Mouse (Mus musculus): Measurements from ENCODE around the gene Pwp1. TPM values are rescaled to one million over a fixed set of nuclear protein-coding genes. Genes with fewer than 3 reads are reported as not detected.
"Not testable (repeated sequence)": the region's sequence is repeated elsewhere in the genome, so short reads cannot be mapped to it uniquely, and the experiment has no call there.

The Pwp1 gene
- 69.1 and 75.5 TPM in 2 replicates for polyA plus RNA-seq (2015; fragmentation: Nextera tagmentation; extraction: Ambion mirVana)

GRCm38 (mm10) chr10:85829085-85829853 lies at the start of gene Pwp1:
Gene Pwp1 (plus strand): TSS chr10:85829494.
- Histone ChIP-seq H3K4me3 (replicated peaks) (peak within 1 kb of the TSS; percentile 57), H3K9ac (replicated peaks) (peak within 1 kb of the TSS; percentile 85), H3K4me2 (replicated peaks) (peak within 1 kb of the TSS; percentile 78), H3K27ac (peak within 1 kb of the TSS; percentile 78)
- ATAC-seq: peak; percentile 97
- H3K4me1 ChIP-seq (replicated peaks); H3K27me3 ChIP-seq; H3K36me3 ChIP-seq; H3K9me3 ChIP-seq: not testable (repeated sequence)
- 1% methylated on average over 49 of the region's 49 CpGs for WGBS

- not testable (repeated sequence) for H3K9me3 ChIP-seq; ATAC-seq; H3K27ac ChIP-seq; H3K9ac ChIP-seq (replicated peaks); H3K4me2 ChIP-seq (replicated peaks); H3K4me1 ChIP-seq (replicated peaks); H3K4me3 ChIP-seq (replicated peaks); H3K27me3 ChIP-seq; H3K36me3 ChIP-seq
- 100% methylated on average over 1 of the region's 3 CpGs for WGBS
Observed at GRCm38 (mm10) chr10:85822143-85822696, 7.1 kb upstream of the Pwp1 start.

GRCm38 (mm10) chr10:85823752-85824151 lies 5.5 kb upstream of the Pwp1 start:
- H3K4me3 ChIP-seq (replicated peaks); H3K9ac ChIP-seq (replicated peaks); H3K27ac ChIP-seq; H3K9me3 ChIP-seq; H3K4me1 ChIP-seq (replicated peaks); ATAC-seq; H3K27me3 ChIP-seq; H3K36me3 ChIP-seq; H3K4me2 ChIP-seq (replicated peaks): not testable (repeated sequence)
- 84% methylated on average over 1 of the region's 1 CpGs for whole genome bisulfite sequencing

GRCm38 (mm10) chr10:85828722-85829084 lies 591 bp upstream of the Pwp1 start:
- not testable (repeated sequence) for H3K27ac ChIP-seq; H3K4me1 ChIP-seq (replicated peaks); H3K36me3 ChIP-seq; H3K9me3 ChIP-seq; H3K27me3 ChIP-seq
- H3K4me2 ChIP-seq (replicated peaks): peak overlapping the region; percentile 78
- ATAC-seq: peak; percentile 27; the same call in 1 of the 2 replicates
- peak overlapping the region; percentile 57; the same call in 1 of the 2 replicates for H3K4me3 ChIP-seq (replicated peaks)
- WGBS: 39% methylated on average over 5 of the region's 5 CpGs
- H3K9ac ChIP-seq (replicated peaks): peak overlapping the region; percentile 85; the same call in 1 of the 2 replicates

- WGBS: 81% methylated on average over 4 of the region's 4 CpGs
- ATAC-seq: no peak
Observed at GRCm38 (mm10) chr10:85846105-85846862, 17.0 kb downstream of the Pwp1 start.

GRCm38 (mm10) chr10:85871698-85872478 lies 42.6 kb downstream of the Pwp1 start:
- H3K9me3 ChIP-seq: 0 out of 2 replicates have a peak, but pooled peaks cover 3% of the 10 kb centered on the region
- peak; percentile 94 for ATAC-seq
- H3K27me3 ChIP-seq: no peaks in the 10 kb centered on the region
- peak overlapping the region; percentile 19; the same call in 1 of the 2 replicates for H3K27ac ChIP-seq
- under 1% methylated on average over 55 of the region's 55 CpGs for WGBS
- H3K4me1 ChIP-seq (replicated peaks): peaks cover 14% of the 10 kb centered on the region
- peak overlapping the region; percentile 84 for H3K9ac ChIP-seq (replicated peaks)
- peak overlapping the region; percentile 92 for H3K4me2 ChIP-seq (replicated peaks)
- peak overlapping the region; percentile 88 for H3K4me3 ChIP-seq (replicated peaks)
- peaks cover 30% of the 10 kb centered on the region for H3K36me3 ChIP-seq

More at GRCm38 (mm10) chr10:85846105-85846862, 17.0 kb downstream of the Pwp1 start:
- Histone ChIP-seq H3K4me1 (replicated peaks) (no peaks in the 10 kb centered on the region), H3K4me2 (replicated peaks) (no peak overlapping the region), H3K4me3 (replicated peaks) (no peak overlapping the region), H3K36me3 (no peaks in the 10 kb centered on the region), H3K27me3 (no peaks in the 10 kb centered on the region), H3K9ac (replicated peaks) (no peak overlapping the region), H3K9me3 (no peaks in the 10 kb centered on the region), H3K27ac (no peak overlapping the region)

- peak overlapping the region; percentile 84 for H3K9ac ChIP-seq (replicated peaks)
- no peak for ATAC-seq
- H3K4me1 ChIP-seq (replicated peaks): peaks cover 14% of the 10 kb centered on the region
- H3K4me2 ChIP-seq (replicated peaks): peak overlapping the region; percentile 92
- WGBS: 6% methylated on average over 5 of the region's 5 CpGs
- H3K4me3 ChIP-seq (replicated peaks): peak overlapping the region; percentile 88
- H3K9me3 ChIP-seq: 0 out of 2 replicates have a peak, but pooled peaks cover 3% of the 10 kb centered on the region
- no peaks in the 10 kb centered on the region for H3K27me3 ChIP-seq
- H3K27ac ChIP-seq: no peak overlapping the region
- peaks cover 35% of the 10 kb centered on the region for H3K36me3 ChIP-seq
Observed at GRCm38 (mm10) chr10:85872479-85872773, 43.1 kb downstream of the Pwp1 start.

GRCm38 (mm10) chr10:85873861-85874544 lies 44.7 kb downstream of the Pwp1 start:
- peaks cover 46% of the 10 kb centered on the region for H3K36me3 ChIP-seq
- 92% methylated on average over 13 of the region's 13 CpGs for WGBS
- no peaks in the 10 kb centered on the region for H3K27me3 ChIP-seq
- H3K4me1 ChIP-seq (replicated peaks): peaks cover 14% of the 10 kb centered on the region
- no peak overlapping the region for H3K27ac ChIP-seq
- H3K4me2 ChIP-seq (replicated peaks): no peak overlapping the region
- no peak for ATAC-seq
- no peak overlapping the region for H3K9ac ChIP-seq (replicated peaks)
- H3K4me3 ChIP-seq (replicated peaks): no peak overlapping the region
- no peaks in the 10 kb centered on the region for H3K9me3 ChIP-seq

GRCm38 (mm10) chr10:85875812-85876211 lies 46.5 kb downstream of the Pwp1 start:
- Histone ChIP-seq H3K27me3 (no peaks in the 10 kb centered on the region), H3K9ac (replicated peaks) (no peak overlapping the region), H3K4me2 (replicated peaks) (no peak overlapping the region), H3K9me3 (no peaks in the 10 kb centered on the region), H3K4me1 (replicated peaks) (peaks cover 14% of the 10 kb centered on the region), H3K36me3 (peaks cover 63% of the 10 kb centered on the region), H3K27ac (no peak overlapping the region), H3K4me3 (replicated peaks) (no peak overlapping the region)
- WGBS: 93% methylated on average over 5 of the region's 5 CpGs
- no peak for ATAC-seq

GRCm38 (mm10) chr10:85879886-85880486 lies 50.7 kb downstream of the Pwp1 start:
- Histone ChIP-seq H3K4me3 (replicated peaks) (no peak overlapping the region), H3K9ac (replicated peaks) (no peak overlapping the region), H3K27ac (no peak overlapping the region), H3K27me3 (no peaks in the 10 kb centered on the region), H3K36me3 (peaks cover 87% of the 10 kb centered on the region), H3K4me1 (replicated peaks) (no peaks in the 10 kb centered on the region), H3K4me2 (replicated peaks) (no peak overlapping the region), H3K9me3 (no peaks in the 10 kb centered on the region)
- WGBS: 93% methylated on average over 8 of the region's 8 CpGs
- ATAC-seq: no peak

All from midbrain, embryonic 13.5 days (tissue).